Mouse (Mus musculus) liver, embryonic 13.5 days (tissue): ENCODE data around the gene Kif17. TPM values are rescaled to one million over a fixed set of nuclear protein-coding genes. Genes with fewer than 3 reads are reported as not detected.

ENCODE experiments used
- ATAC-seq: fragments of 200-750 bp; cut with Nextera tagmentation; 2 replicates; pipeline ENCODE4 v1.8.0; 2017; ENCODE audit warnings: low read depth, mild to moderate bottlenecking, moderate number of reproducible peaks, moderate library complexity
- DNase-seq: peaks from one replicate; pipeline ENCODE4 v3.0.0; 2022
- H3K27ac ChIP-seq: fragments of 300-500 bp; sonication (generic); 2 replicates; pipeline ENCODE4 v1.5.1; 2015; ENCODE audit warnings: moderate library complexity, mild to moderate bottlenecking, inconsistent platforms
- H3K27me3 ChIP-seq: fragments of 300-500 bp; sonication (generic); 2 replicates; pipeline ENCODE4 v1.6.1; 2015; ENCODE audit warnings: mild to moderate bottlenecking, inconsistent platforms
- H3K36me3 ChIP-seq: fragments of 300-500 bp; sonication (generic); 2 replicates; pipeline ENCODE4 v1.6.1; 2015; ENCODE audit warnings: mild to moderate bottlenecking, inconsistent platforms
- H3K4me1 ChIP-seq: fragments of 300-500 bp; sonication (generic); replicated peaks from 2 replicates; pipeline ENCODE4 v1.6.1; 2015; ENCODE audit warnings: inconsistent platforms
- H3K4me2 ChIP-seq: fragments of 300-500 bp; sonication (generic); 2 replicates; pipeline ENCODE4 v1.6.1; 2015; ENCODE audit warnings: inconsistent platforms, mild to moderate bottlenecking, moderate library complexity
- H3K4me3 ChIP-seq: fragments of 300-500 bp; sonication (generic); replicated peaks from 2 replicates; pipeline ENCODE4 v1.5.1; 2015; ENCODE audit warnings: mild to moderate bottlenecking, inconsistent platforms
- H3K9ac ChIP-seq: fragments of 300-500 bp; sonication (generic); 2 replicates; pipeline ENCODE4 v1.6.1; 2015; ENCODE audit warnings: mild to moderate bottlenecking, inconsistent platforms
- H3K9me3 ChIP-seq: fragments of 300-500 bp; sonication (generic); replicated peaks from 2 replicates; pipeline ENCODE4 v1.6.1; 2016; ENCODE audit warnings: inconsistent platforms
- WGBS: fragments of 180-500 bp; shearing (Covaris S2); methylation state at CpG from one replicate; pipeline ENCODE4 v1.1.7; 2015; ENCODE audit not compliant: insufficient replicate concordance; 5-methylcytosine and 5-hydroxymethylcytosine counted together
- polyA plus RNA-seq: library from polyadenylated mRNA; unstranded; fragments of >200 nt; fragmentation: Nextera tagmentation; extraction: Ambion mirVana; gene quantifications from 2 replicates; pipeline ENCODE4 v1.2.1, GENCODE M21; 2015

Kif17 gene
- polyA plus RNA-seq, 1 experiment from 2014 or later = 0.23 TPM

DNA sequence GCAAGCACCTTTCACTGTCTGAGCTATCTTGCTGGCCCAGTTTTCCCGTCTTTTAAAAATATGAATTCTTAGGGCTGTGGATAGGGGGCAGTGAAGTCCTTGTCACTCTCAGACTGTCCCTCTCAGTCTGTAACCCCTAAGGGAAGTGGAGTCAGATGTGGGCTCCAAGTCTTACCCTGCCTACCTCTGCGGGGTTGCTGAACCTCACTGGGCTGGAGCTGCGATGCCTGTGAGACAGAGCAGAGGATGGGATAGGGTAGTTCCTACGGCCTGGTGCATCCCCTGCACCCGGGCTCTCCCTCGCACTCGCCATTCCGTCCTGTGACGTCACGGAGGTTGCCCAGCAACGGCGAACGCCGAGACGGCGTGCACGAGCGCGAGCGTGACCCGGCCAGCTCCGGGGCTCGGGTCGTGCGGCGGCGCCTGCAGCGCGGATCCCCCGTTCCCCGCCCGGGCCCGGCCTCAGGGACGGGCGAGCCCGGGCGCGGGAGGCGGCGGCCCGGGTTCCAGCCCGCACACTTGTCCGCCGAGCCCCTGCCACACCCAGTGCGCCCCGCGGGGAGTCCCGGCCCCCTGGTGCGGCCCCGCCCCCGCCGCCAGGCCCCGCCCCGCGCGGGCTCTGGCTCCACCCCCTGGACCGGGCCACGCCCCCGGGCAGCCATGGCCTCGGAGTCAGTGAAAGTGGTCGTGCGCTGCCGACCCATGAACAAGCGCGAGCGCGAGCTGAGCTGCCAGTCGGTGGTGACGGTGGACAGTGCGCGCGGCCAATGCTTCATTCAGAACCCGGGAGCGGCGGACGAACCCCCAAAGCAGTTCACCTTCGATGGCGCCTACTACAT is 11.8 kb downstream of the Kif17 start:
- no peak overlapping the region for H3K27ac ChIP-seq
- H3K4me2 ChIP-seq = peak overlapping the region; percentile 84
- H3K4me1 ChIP-seq = peaks cover 16% of the 10 kb centered on the region
- peak; percentile 75 for DNase-seq
- peak; percentile 84 for ATAC-seq
- peak overlapping the region; percentile 70 for H3K4me3 ChIP-seq
- H3K36me3 ChIP-seq = no peaks in the 10 kb centered on the region
- under 1% methylated on average over 76 of the region's 78 CpGs for WGBS
- peak overlapping the region; percentile 62 for H3K9ac ChIP-seq
- H3K9me3 ChIP-seq = no peaks in the 10 kb centered on the region
- H3K27me3 ChIP-seq = peaks cover 42% of the 10 kb centered on the region

DNA sequence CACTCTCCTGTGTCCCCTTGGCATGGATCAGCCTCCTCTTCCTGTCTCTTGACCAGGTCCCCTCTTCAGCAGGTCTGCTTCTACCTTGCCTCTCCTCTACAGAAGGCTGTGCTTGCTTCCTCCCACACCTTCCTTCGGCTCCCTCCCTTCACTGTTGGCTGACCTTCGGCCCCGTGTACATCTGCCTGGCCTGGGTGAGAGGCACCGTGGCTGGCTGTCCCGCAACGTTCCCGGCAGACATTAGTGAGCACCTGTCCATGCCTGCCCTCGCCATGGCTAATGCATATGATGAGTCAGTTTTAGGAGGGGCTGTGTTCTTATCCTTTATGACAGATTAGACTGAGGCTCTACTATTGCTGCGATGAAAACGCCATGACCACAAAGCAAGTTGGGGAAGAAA is 17.6 kb downstream of the Kif17 start:
- Histone ChIP-seq H3K4me2 (no peak overlapping the region), H3K4me3 (no peak overlapping the region), H3K36me3 (no peaks in the 10 kb centered on the region), H3K4me1 (peaks cover 2% of the 10 kb centered on the region), H3K9ac (no peak overlapping the region), H3K27ac (no peak overlapping the region), H3K9me3 (no peaks in the 10 kb centered on the region), H3K27me3 (peaks cover 27% of the 10 kb centered on the region)
- WGBS = 63% methylated on average over 10 of the region's 10 CpGs
- ATAC-seq (no peak), DNase-seq (no peak)

DNA sequence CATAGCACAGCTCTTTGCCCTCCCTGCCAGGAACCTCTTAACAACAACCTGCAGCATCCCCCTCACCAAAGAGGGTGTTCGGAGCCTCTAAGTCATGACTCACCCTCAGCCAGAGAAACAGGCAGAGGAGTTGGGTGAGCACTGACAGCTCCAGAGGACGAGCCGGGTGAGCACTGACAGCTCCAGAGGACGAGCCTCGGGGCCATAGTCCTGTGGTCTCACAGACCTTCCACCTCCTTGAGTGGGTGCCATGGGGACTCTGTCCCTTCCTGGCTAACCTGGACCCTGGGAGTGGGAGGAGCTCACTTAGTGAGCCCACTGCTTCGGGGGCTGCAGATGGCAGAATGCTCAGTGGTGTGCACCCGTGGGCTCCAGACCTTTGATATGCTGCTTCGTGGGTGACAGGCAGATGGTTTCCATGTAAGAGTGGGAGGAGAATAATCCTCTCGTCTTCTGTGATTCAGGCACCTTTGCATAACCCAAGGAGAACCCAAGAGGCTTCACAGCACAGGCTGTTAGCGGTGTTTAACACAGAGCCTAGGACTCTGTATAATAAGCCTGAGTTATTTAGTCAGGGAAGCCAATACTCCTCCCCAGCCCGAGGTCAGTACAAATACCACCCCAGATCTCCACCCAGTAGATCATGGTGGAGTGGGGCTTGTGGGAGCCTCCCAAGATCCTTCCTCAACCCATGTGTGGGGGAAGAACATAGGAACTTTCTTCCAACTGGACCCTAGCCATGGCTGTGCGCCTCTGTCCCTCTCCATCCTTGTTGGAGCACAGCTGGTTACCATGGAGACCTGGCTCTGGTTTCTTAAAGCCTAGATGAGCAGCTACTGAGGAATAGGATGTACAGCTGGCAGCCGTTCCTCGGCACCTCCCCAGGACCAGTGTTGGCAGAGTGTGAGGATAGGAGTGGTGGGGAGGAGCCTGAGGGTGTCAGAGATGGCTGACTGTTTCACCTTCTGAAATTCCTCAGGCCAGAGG is 22.1 kb downstream of the Kif17 start:
- ATAC-seq (no peak), DNase-seq (no peak)
- Histone ChIP-seq H3K36me3 (no peaks in the 10 kb centered on the region), H3K9ac (no peak overlapping the region), H3K4me3 (no peak overlapping the region), H3K27me3 (0 out of 2 replicates have a peak, but pooled peaks cover 6% of the 10 kb centered on the region), H3K4me1 (no peaks in the 10 kb centered on the region), H3K27ac (no peak overlapping the region), H3K9me3 (no peaks in the 10 kb centered on the region), H3K4me2 (no peak overlapping the region)
- WGBS = 47% methylated on average over 14 of the region's 14 CpGs

DNA sequence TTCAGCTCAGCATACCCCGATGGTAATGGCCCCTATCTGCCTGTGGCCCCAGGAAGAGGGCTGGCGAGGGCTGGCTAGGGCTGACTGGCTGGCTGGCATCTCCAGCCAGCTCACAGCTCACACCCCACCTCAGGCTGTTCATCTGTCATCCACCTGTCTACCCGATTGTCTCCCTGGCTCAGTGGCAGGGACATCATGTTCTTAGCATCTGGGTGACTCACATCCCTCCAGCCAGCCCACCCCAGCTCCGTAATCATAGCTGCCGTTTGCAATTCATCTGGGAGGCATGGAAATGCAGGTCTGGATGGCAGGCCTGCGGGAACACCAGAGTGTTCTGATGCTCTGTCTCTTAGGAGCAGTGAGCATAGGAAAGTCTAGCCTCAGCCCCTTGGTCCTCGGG is 28.1 kb downstream of the Kif17 start:
- Histone ChIP-seq H3K9ac (no peak overlapping the region), H3K27ac (no peak overlapping the region), H3K4me2 (no peak overlapping the region), H3K36me3 (no peaks in the 10 kb centered on the region), H3K4me1 (no peaks in the 10 kb centered on the region), H3K4me3 (no peak overlapping the region), H3K9me3 (no peaks in the 10 kb centered on the region), H3K27me3 (no peaks in the 10 kb centered on the region)
- no peak for ATAC-seq
- WGBS = 62% methylated on average over 7 of the region's 7 CpGs
- no peak for DNase-seq

DNA sequence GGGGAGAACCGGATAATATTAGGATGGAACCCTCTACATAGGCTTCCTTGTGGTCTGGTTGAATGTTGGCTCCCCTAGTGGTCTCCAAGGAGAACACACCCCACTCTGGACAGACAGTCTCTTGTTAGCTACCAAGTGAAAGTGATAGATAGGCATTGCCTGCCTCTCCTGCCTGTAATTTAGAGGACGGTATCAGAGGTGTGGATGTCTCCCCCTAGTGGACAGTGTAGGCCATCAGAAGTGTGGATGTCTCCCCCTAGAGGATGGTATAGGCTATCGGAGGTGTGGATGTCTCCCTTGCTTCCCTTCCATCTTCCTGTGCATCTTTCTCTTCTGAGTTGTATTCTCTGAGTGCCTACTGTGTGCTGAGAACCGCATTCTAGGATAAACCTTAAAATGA is 32.6 kb downstream of the Kif17 start:
- Histone ChIP-seq H3K4me1 (no peaks in the 10 kb centered on the region), H3K36me3 (no peaks in the 10 kb centered on the region), H3K27ac (no peak overlapping the region), H3K9ac (no peak overlapping the region), H3K4me2 (no peak overlapping the region), H3K4me3 (no peak overlapping the region), H3K9me3 (no peaks in the 10 kb centered on the region), H3K27me3 (no peaks in the 10 kb centered on the region)
- DNase-seq = peak; percentile 69
- peak; percentile 66 for ATAC-seq
- 20% methylated on average over 4 of the region's 4 CpGs for WGBS

DNA sequence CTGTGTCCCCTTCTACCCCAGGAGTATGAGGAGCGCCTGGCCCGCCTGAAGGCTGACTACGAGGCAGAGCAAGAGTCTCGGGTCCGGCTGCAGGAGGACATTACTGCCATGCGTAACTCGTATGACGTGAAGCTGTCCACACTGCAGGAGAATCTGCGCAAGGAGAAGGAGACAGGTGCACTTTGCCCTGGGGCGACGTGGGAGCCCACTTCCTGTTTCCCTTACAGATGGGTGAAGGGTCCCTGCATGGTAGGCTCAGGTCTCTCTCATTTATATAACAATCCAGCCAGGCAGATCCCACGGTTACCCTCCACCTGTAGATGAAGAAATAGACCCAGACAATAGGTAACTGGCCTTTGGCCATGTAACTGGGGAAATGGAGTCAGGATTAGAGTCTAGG is 36.2 kb downstream of the Kif17 start:
- 59% methylated on average over 12 of the region's 12 CpGs for WGBS
- Histone ChIP-seq H3K9me3 (no peaks in the 10 kb centered on the region), H3K27me3 (no peaks in the 10 kb centered on the region), H3K27ac (no peak overlapping the region), H3K9ac (no peak overlapping the region), H3K36me3 (no peaks in the 10 kb centered on the region), H3K4me2 (no peak overlapping the region), H3K4me3 (no peak overlapping the region), H3K4me1 (no peaks in the 10 kb centered on the region)
- DNase-seq (no peak), ATAC-seq (no peak)

DNA sequence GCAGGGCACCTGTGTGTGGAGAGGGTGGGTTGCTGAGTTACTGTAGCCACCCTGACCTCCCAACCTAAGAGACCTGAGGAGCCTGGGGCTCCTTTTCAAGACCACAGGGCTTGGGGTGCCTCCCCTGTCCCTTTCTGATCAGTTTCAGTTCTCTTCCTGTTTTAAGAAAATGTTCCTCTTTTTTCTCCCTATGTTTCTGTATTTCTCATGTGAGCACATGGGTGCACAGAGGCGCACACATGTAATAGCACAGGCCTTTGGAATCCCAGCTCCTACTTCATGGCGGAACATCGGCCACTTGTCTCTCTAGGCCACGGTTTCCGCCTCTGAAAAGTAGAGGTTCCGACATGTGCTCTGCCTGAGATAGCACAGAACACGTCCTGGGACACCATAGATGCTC is 38.5 kb downstream of the Kif17 start:
- H3K9ac ChIP-seq = no peak overlapping the region
- H3K36me3 ChIP-seq = no peaks in the 10 kb centered on the region
- H3K4me1 ChIP-seq = no peaks in the 10 kb centered on the region
- no peak for ATAC-seq
- H3K4me3 ChIP-seq = no peak overlapping the region
- no peaks in the 10 kb centered on the region for H3K9me3 ChIP-seq
- no peaks in the 10 kb centered on the region for H3K27me3 ChIP-seq
- no peak overlapping the region for H3K27ac ChIP-seq
- no peak overlapping the region for H3K4me2 ChIP-seq
- no peak for DNase-seq
- WGBS = 64% methylated on average over 7 of the region's 7 CpGs

DNA sequence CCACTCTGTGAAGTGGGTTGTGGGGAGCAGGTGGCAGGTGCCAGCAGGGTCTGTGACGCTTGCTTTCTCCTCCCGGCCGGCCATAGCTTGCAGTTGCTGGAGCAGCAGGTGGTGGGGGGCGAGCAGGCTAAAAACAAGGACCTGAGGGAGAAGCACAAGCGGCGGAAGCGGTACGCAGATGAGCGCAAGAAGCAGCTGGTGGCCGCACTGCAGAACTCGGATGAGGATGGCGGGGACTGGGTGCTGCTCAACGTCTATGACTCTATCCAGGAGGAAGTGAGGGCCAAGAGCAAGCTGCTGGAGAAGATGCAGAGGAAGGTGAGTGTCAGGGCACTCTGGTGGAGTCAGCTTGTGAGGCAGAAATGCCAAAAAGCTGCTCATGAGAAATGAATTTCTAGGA is 41.8 kb downstream of the Kif17 start:
- no peak overlapping the region for H3K27ac ChIP-seq
- H3K27me3 ChIP-seq = no peaks in the 10 kb centered on the region
- no peak for ATAC-seq
- no peak overlapping the region for H3K4me2 ChIP-seq
- H3K4me3 ChIP-seq = no peak overlapping the region
- H3K9me3 ChIP-seq = no peaks in the 10 kb centered on the region
- no peak for DNase-seq
- WGBS = 82% methylated on average over 13 of the region's 13 CpGs
- no peak overlapping the region for H3K9ac ChIP-seq
- H3K36me3 ChIP-seq = no peaks in the 10 kb centered on the region
- no peaks in the 10 kb centered on the region for H3K4me1 ChIP-seq

DNA sequence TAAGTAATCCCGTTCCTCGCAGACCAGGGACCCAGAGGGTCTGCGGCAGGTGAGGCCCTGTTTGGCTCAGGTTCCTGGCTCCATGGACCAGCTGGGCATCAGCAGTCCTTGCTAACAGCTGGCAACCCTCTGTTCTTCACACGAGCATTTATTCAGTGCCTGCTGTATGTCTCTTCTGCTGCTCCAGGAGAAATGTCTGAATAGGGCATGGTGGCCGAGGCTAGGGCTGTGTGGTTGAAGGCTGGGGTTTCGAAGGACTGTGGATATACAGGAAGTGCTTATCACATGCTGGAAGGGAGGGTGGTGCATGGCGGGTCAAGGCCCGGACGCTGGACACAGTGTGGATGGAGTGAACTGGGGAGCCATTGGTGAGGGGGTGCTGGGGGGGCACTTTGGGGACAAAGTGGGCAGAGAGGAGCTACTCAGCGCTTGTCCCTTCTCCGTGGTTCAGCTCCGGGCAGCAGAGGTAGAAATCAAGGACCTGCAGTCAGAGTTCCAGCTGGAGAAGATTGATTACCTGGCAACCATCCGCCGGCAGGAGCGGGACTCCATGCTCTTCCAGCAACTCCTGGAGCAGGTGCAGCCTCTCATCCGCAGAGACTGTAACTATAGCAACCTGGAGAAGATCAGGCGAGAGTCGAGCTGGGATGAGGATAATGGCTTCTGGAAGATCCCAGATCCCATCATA is 43.2 kb downstream of the Kif17 start:
- no peaks in the 10 kb centered on the region for H3K27me3 ChIP-seq
- no peaks in the 10 kb centered on the region for H3K4me1 ChIP-seq
- H3K9me3 ChIP-seq = no peaks in the 10 kb centered on the region
- WGBS = 61% methylated on average over 18 of the region's 18 CpGs
- no peak overlapping the region for H3K4me2 ChIP-seq
- no peak overlapping the region for H3K9ac ChIP-seq
- ATAC-seq (no peak), DNase-seq (no peak)
- no peak overlapping the region for H3K4me3 ChIP-seq
- H3K36me3 ChIP-seq = no peaks in the 10 kb centered on the region
- no peak overlapping the region for H3K27ac ChIP-seq

DNA sequence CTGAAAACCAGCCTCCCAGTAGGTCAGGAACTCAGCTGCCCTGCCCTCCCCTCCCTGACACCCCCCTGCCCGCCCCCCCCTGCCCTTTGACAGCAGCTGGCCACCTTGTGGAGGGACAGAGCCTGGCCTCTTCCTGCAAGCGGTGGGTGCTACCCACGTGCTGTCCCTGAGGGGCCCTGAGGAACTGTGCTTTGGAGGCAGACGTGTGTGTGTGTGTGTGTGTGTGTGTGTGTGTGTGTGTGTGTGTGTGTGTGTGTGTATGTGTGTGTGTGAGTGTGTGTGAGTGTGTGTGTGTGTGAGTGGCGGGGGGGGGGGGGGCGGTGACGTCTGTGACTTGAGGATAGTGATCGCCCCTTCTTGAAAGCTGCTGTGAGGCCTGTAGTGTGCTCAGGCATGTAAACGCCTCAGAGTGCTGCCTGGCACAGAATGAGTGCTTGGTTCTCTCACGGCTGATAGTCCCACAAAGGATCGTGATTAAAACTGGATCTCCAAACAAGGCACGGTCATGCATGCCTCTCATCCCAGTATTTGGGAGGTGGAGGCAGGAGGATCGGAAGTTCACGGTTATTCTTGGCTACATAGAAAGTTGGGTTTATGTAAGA is 43.8 kb downstream of the Kif17 start:
- 69% methylated on average over 10 of the region's 14 CpGs for WGBS
- Histone ChIP-seq H3K36me3 (no peaks in the 10 kb centered on the region), H3K4me3 (no peak overlapping the region), H3K27ac (no peak overlapping the region), H3K9ac (no peak overlapping the region), H3K27me3 (no peaks in the 10 kb centered on the region), H3K4me1 (no peaks in the 10 kb centered on the region), H3K4me2 (no peak overlapping the region), H3K9me3 (no peaks in the 10 kb centered on the region)
- ATAC-seq (no peak), DNase-seq (no peak)
